Mouse (Mus musculus) right cerebral cortex, postnatal 14 days (tissue): ENCODE data around the gene Olfr768.
"Not testable (repeated sequence)": the region's sequence is repeated elsewhere in the genome, so short reads cannot be mapped to it uniquely, and the experiment has no call there.

Experiments
- DNase-seq: peaks from one replicate; pipeline ENCODE4 v3.0.0; 2022

Olfr768 gene

DNA sequence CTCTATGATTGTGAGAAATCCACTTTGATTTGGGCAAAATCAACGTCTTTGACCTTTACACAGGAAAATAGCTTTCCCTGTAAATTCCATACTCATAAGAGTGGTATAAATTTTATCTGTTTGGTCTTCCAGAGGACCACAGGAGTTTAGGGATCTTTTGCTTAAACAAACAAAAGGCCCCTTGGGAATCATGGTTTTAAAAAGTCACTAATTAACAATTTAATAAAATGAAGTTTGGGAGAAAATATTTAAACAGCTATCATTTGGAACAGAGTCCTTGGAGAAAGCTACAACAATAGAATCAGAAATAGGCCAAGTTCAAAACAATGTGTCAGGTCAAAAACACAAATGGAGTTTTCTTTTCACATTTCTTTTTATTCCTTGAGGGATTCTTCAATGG, at the start of gene Olfr768:
TSS of gene Olfr768 (minus strand) at position 101 of the 400 bp plus-strand sequence.
- no peak for DNase-seq

DNA sequence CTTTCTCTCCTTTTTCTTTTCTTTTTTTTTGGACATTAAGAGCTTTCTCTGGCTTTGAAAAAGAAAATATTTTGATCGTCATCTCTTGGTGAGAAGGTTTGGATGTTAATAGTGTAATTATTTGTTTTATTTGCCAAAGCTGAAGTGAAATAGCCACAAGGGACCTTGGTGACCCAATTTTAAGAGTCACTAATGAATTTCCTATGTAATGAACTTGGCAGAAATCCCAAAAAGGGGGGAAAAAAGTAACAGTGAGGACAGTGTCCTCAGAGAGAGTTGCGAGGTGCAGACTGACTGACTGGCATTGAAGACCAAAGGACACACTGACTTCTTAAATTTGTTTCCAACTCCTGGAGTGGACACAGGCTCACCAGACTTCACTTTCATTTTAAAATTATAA, 39.7 kb upstream of the Olfr768 start, which contains the start of gene Olfr770:
TSS of gene Olfr770 (minus strand) at position 101 of the 400 bp plus-strand sequence.
- DNase-seq, result no peak

- DNase-seq, result no peak
These were observed 18.6 kb upstream of the Olfr768 start, which contains the start of gene Olfr769 for GRCm38 (mm10) chr10:129117761-129118160. Gene Olfr769 (minus strand): TSS chr10:129117861.

DNA sequence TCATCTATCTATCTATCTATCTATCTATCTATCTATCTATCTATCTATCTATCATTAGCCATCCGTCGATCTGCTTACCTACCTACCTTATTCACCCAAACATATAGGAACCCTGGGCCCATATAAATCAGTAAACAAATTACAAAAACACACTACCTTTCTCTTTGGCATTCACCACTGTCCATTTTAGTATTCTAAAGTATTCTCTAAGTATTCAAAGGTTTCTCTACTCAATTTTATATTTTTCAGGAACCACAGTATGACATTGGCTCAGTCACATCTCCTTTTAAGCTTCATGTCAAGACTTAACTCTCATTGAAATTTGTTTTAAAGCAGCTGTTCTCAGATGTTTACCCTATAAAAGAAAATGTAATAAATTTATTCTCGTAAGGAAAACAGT, 16.0 kb upstream of the Olfr768 start:
- no peak for DNase-seq

DNA sequence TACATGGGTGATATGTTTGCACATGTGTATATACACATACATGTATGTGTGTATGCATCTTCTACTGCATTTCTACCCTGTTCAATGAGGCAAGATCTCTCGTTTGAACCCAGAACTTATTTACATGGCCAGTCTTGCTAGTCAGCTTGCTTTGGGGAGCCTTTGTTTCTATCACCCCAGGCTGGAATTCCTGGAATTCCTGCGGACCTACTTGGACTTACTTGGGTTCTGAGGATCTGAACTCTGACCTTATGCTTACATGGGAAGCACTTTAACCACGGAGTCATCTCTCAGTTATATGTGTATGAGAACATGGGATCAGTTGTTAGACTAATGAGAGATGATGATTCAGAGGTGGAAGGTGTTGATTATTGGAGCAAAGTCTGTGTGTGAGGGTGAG, 2.1 kb upstream of the Olfr768 start:
- DNase-seq, result no peak

GRCm38 (mm10) chr10:129082810-129083209, 16.4 kb downstream of the Olfr768 start, which contains the start of gene Olfr767:
Gene Olfr767 (minus strand): TSS chr10:129082910.
- DNase-seq, result not testable (repeated sequence)

DNA sequence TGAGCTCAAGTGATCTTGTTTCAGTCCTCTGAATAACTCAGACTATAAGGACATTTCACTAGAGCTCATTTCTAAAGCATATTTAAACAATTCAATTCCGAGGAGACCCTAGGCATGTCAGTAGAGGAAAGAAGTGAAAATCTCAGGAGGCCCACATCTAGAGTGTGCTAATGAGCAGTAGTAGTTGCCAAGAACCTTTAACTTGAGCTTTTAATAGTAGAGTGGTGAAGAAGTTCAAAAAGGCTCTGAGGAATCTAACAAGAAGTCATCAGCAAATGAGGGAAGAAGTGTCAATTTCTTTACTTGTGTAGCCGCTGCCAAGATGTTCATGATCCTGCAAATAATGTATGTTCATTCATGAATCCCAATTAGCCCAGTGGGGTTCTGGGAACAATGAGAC, 30.3 kb downstream of the Olfr768 start, which contains the start of gene Olfr766-ps1:
TSS of gene Olfr766-ps1 (minus strand) at position 101 of the 400 bp plus-strand sequence.
- no peak for DNase-seq

DNA sequence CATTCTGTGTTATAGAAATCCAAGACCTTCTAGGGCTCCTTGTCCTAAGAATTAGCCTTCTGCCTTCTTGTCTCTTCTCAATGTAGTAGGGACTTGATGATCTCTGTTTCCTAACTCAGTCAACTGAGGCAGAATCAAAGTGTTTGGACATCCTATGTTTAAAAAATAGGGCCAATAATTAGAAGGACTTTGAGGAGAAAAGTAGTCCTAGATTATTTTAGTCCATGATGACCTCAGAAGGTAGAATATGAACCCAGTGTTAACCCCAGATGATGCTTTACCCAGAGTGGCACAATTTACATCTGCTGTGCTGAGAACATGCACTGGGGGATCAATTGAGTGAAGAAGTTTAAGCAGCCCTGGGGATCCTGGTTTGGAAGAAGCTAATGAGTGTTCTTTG, 49.3 kb downstream of the Olfr768 start, which contains the start of gene Olfr765:
TSS of gene Olfr765 (minus strand) at position 101 of the 400 bp plus-strand sequence.
- not testable (repeated sequence) for DNase-seq
